Mouse (Mus musculus) erythroblast, embryonic 14.5 days (primary cell): ENCODE data around the gene Mup15. TPM values are rescaled to one million over a fixed set of nuclear protein-coding genes. Genes with fewer than 3 reads are reported as not detected.
"Not testable (repeated sequence)": the region's sequence is repeated elsewhere in the genome, so short reads cannot be mapped to it uniquely, and the experiment has no call there.

Source experiments
- H3K27me3 ChIP-seq: 2 replicates; pipeline ENCODE4 v1.6.1; 2012; ENCODE audit warnings: inconsistent platforms; ENCODE audit not compliant: control insufficient read depth
- H3K36me3 ChIP-seq: 2 replicates; pipeline ENCODE4 v1.6.1; 2012; ENCODE audit warnings: mild to moderate bottlenecking, inconsistent platforms; ENCODE audit not compliant: control insufficient read depth
- H3K4me1 ChIP-seq: 2 replicates; pipeline ENCODE4 v1.6.1; 2012; ENCODE audit warnings: inconsistent platforms; ENCODE audit not compliant: control insufficient read depth
- H3K4me3 ChIP-seq: replicated peaks from 2 replicates; pipeline ENCODE3; 2012; ENCODE audit warnings: moderate library complexity, mild to moderate bottlenecking, inconsistent platforms
- H3K9me3 ChIP-seq: 2 replicates; pipeline ENCODE4 v1.6.1; 2012; ENCODE audit warnings: low read length, inconsistent platforms, mixed read lengths; ENCODE audit not compliant: control insufficient read depth
- polyA plus RNA-seq: library from polyadenylated mRNA; stranded (reverse); fragments of >175 nt; gene quantifications from 2 replicates; pipeline ENCODE4 v1.2.3, GENCODE M21; 2012

The Mup15 gene
- polyA plus RNA-seq = not detected in 2 replicates

DNA sequence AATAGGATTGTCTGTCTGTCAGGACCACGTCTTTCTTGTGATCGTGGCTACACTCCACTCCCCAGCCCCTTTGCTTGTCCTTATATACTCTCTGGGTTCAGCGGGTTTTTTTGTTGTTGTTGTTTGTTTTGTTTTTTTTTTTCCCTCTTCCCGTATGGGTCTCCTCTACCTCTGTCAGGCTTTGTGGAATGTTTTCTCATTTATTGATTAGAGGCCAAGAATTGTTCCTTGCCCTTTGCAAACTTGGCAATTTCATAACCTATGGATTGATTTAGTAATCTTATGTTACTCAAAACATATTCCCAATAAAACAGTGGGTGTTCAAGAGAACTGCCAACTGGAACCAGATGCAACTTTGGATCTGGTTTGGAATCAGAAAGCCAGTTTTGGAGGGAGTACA is at the start of gene Mup15:
TSS of gene Mup15 (minus strand) at position 101 of the 400 bp plus-strand sequence.
- not testable (repeated sequence) for H3K27me3 ChIP-seq, H3K9me3 ChIP-seq, H3K4me3 ChIP-seq, H3K36me3 ChIP-seq, H3K4me1 ChIP-seq

Other genes starting within 250 kb of the Mup15 start
- gene Mup13, start 211.5 kb downstream of the Mup15 start, polyA plus RNA-seq = not detected in 2 replicates
- gene Mup14, start 135.7 kb downstream of the Mup15 start, polyA plus RNA-seq = not detected in 2 replicates
- gene Mup16, start 79.8 kb upstream of the Mup15 start, polyA plus RNA-seq = not detected in 2 replicates
- not detected in 2 replicates for gene Mup17, start 156.1 kb upstream of the Mup15 start, polyA plus RNA-seq
- gene Mup18, start 234.4 kb upstream of the Mup15 start, polyA plus RNA-seq = not detected in 2 replicates